Mouse (Mus musculus): ENCODE data around the gene Rtl8b. TPM values are rescaled to one million over a fixed set of nuclear protein-coding genes. Genes with fewer than 3 reads are reported as not detected.

Gene Rtl8b
- polyA plus RNA-seq (2014; fragmentation: Nextera tagmentation; extraction: Ambion mirVana): 65.6 and 72.5 TPM in 2 replicates

- 13% methylated on average over 12 of the region's 15 CpGs for WGBS
- H3K4me3 ChIP-seq (ENCODE audit: low read depth, low read length): peak within 1 kb of the TSS; percentile 27
- peak within 1 kb of the TSS; percentile 18; the same call in 1 of the 2 replicates for H3K27ac ChIP-seq (ENCODE audit: low read depth)
- DNase-seq (peak; percentile 91), ATAC-seq (ENCODE audit: insufficient read depth) (peak; percentile 95)
- no peaks in the 10 kb centered on the region for H3K27me3 ChIP-seq (ENCODE audit: insufficient read depth, low read length)
- no peak for TF ChIP-seq CTCF (IDR thresholded peaks at IDR 0.05; ENCODE audit: low read depth)
- no peak within 1 kb of the TSS for H3K9ac ChIP-seq
- no peaks in the 10 kb centered on the region for H3K4me1 ChIP-seq (ENCODE audit: insufficient read depth)
- no peaks in the 10 kb centered on the region for H3K36me3 ChIP-seq (ENCODE audit: insufficient read depth)
- H3K9me3 ChIP-seq (ENCODE audit: low read depth, low read length): no peaks in the 10 kb centered on the region
- peak within 1 kb of the TSS; percentile 51 for H3K4me2 ChIP-seq
Measured at GRCm38 (mm10) chrX:53670294-53670693, at the start of gene Rtl8b. Gene Rtl8b (minus strand): TSS chrX:53670408.

GRCm38 (mm10) chrX:53716323-53717182 lies 46.3 kb upstream of the Rtl8b start:
- H3K4me1 ChIP-seq (ENCODE audit: insufficient read depth): no peaks in the 10 kb centered on the region
- ATAC-seq (ENCODE audit: insufficient read depth): peak; percentile 73
- H3K27me3 ChIP-seq (ENCODE audit: insufficient read depth, low read length): no peaks in the 10 kb centered on the region
- H3K27ac ChIP-seq (ENCODE audit: low read depth): no peak overlapping the region
- H3K4me2 ChIP-seq: peak overlapping the region; percentile 56
- TF ChIP-seq CTCF (IDR thresholded peaks at IDR 0.05; ENCODE audit: low read depth): no peak
- no peak overlapping the region for H3K9ac ChIP-seq
- peak; percentile 38 for DNase-seq
- H3K9me3 ChIP-seq (ENCODE audit: low read depth, low read length): no peaks in the 10 kb centered on the region
- 21% methylated on average over 41 of the region's 49 CpGs for WGBS
- H3K36me3 ChIP-seq (ENCODE audit: insufficient read depth): no peaks in the 10 kb centered on the region
- H3K4me3 ChIP-seq (ENCODE audit: low read depth, low read length): peak overlapping the region; percentile 24; the same call in 1 of the 2 replicates

- Histone ChIP-seq H3K9me3 (ENCODE audit: low read depth, low read length) (no peaks in the 10 kb centered on the region), H3K4me3 (ENCODE audit: low read depth, low read length) (peak overlapping the region; percentile 24; the same call in 1 of the 2 replicates), H3K27me3 (ENCODE audit: insufficient read depth, low read length) (no peaks in the 10 kb centered on the region), H3K9ac (no peak overlapping the region), H3K4me2 (peak overlapping the region; percentile 56), H3K36me3 (ENCODE audit: insufficient read depth) (no peaks in the 10 kb centered on the region), H3K27ac (ENCODE audit: low read depth) (no peak overlapping the region), H3K4me1 (ENCODE audit: insufficient read depth) (no peaks in the 10 kb centered on the region)
- DNase-seq (no peak), ATAC-seq (ENCODE audit: insufficient read depth) (0 out of 2 replicates have a peak, but pooled peaks have one; percentile 28)
- 64% methylated on average over 2 of the region's 2 CpGs for WGBS
- TF ChIP-seq CTCF (IDR thresholded peaks at IDR 0.05; ENCODE audit: low read depth): no peak
Measured at GRCm38 (mm10) chrX:53715942-53716322, 45.7 kb upstream of the Rtl8b start.

- H3K36me3 ChIP-seq (ENCODE audit: insufficient read depth): no peaks in the 10 kb centered on the region
- no peak overlapping the region for H3K27ac ChIP-seq (ENCODE audit: low read depth)
- H3K4me1 ChIP-seq (ENCODE audit: insufficient read depth): no peaks in the 10 kb centered on the region
- 78% methylated on average over 3 of the region's 3 CpGs for WGBS
- TF ChIP-seq CTCF (IDR thresholded peaks at IDR 0.05; ENCODE audit: low read depth): no peak
- DNase-seq (no peak), ATAC-seq (ENCODE audit: insufficient read depth) (no peak)
- no peaks in the 10 kb centered on the region for H3K27me3 ChIP-seq (ENCODE audit: insufficient read depth, low read length)
- no peak overlapping the region for H3K4me2 ChIP-seq
- H3K4me3 ChIP-seq (ENCODE audit: low read depth, low read length): no peak overlapping the region
- no peaks in the 10 kb centered on the region for H3K9me3 ChIP-seq (ENCODE audit: low read depth, low read length)
- no peak overlapping the region for H3K9ac ChIP-seq
Measured at GRCm38 (mm10) chrX:53702673-53703072, 32.5 kb upstream of the Rtl8b start.

GRCm38 (mm10) chrX:53699225-53699624 lies 29.0 kb upstream of the Rtl8b start:
- Histone ChIP-seq H3K27ac (ENCODE audit: low read depth) (no peak overlapping the region), H3K9ac (no peak overlapping the region), H3K9me3 (ENCODE audit: low read depth, low read length) (no peaks in the 10 kb centered on the region), H3K4me1 (ENCODE audit: insufficient read depth) (no peaks in the 10 kb centered on the region), H3K27me3 (ENCODE audit: insufficient read depth, low read length) (no peaks in the 10 kb centered on the region), H3K4me2 (no peak overlapping the region), H3K36me3 (ENCODE audit: insufficient read depth) (no peaks in the 10 kb centered on the region), H3K4me3 (ENCODE audit: low read depth, low read length) (no peak overlapping the region)
- DNase-seq (no peak), ATAC-seq (ENCODE audit: insufficient read depth) (no peak)
- WGBS: 75% methylated on average over 2 of the region's 2 CpGs
- no peak for TF ChIP-seq CTCF (IDR thresholded peaks at IDR 0.05; ENCODE audit: low read depth)

- Histone ChIP-seq H3K9me3 (ENCODE audit: low read depth, low read length) (no peaks in the 10 kb centered on the region), H3K4me3 (ENCODE audit: low read depth, low read length) (no peak overlapping the region), H3K4me2 (no peak overlapping the region), H3K36me3 (ENCODE audit: insufficient read depth) (no peaks in the 10 kb centered on the region), H3K4me1 (ENCODE audit: insufficient read depth) (no peaks in the 10 kb centered on the region), H3K27me3 (ENCODE audit: insufficient read depth, low read length) (no peaks in the 10 kb centered on the region), H3K9ac (no peak overlapping the region), H3K27ac (ENCODE audit: low read depth) (no peak overlapping the region)
- TF ChIP-seq CTCF (IDR thresholded peaks at IDR 0.05; ENCODE audit: low read depth): no peak
- 71% methylated on average over 9 of the region's 9 CpGs for WGBS
- no peak for ATAC-seq (ENCODE audit: insufficient read depth)
- no peak for DNase-seq
Measured at GRCm38 (mm10) chrX:53694008-53694777, 24.0 kb upstream of the Rtl8b start.

- Histone ChIP-seq H3K9ac (no peak overlapping the region), H3K4me2 (no peak overlapping the region), H3K4me3 (ENCODE audit: low read depth, low read length) (no peak overlapping the region), H3K4me1 (ENCODE audit: insufficient read depth) (no peaks in the 10 kb centered on the region), H3K27ac (ENCODE audit: low read depth) (no peak overlapping the region), H3K36me3 (ENCODE audit: insufficient read depth) (no peaks in the 10 kb centered on the region), H3K27me3 (ENCODE audit: insufficient read depth, low read length) (no peaks in the 10 kb centered on the region), H3K9me3 (ENCODE audit: low read depth, low read length) (no peaks in the 10 kb centered on the region)
- WGBS: 61% methylated on average over 2 of the region's 2 CpGs
- DNase-seq: no peak
- no peak for TF ChIP-seq CTCF (IDR thresholded peaks at IDR 0.05; ENCODE audit: low read depth)
- no peak for ATAC-seq (ENCODE audit: insufficient read depth)
Measured at GRCm38 (mm10) chrX:53693141-53693540, 22.9 kb upstream of the Rtl8b start.

Data from lung, embryonic 14.5 days (tissue).